Mouse (Mus musculus) forebrain, embryonic 16.5 days (tissue): ENCODE data around the gene Eapp. TPM values are rescaled to one million over a fixed set of nuclear protein-coding genes. Genes with fewer than 3 reads are reported as not detected.

ENCODE experiments used
- ATAC-seq: fragments of 200-750 bp; cut with Nextera tagmentation; 2 replicates; pipeline ENCODE4 v1.8.0; 2017; ENCODE audit warnings: mild to moderate bottlenecking, moderate library complexity
- H3K27ac ChIP-seq: fragments of 300-500 bp; sonication (generic); 2 replicates; pipeline ENCODE4 v1.5.1; 2014; ENCODE audit warnings: low read length, control low read depth
- H3K27me3 ChIP-seq: fragments of 300-500 bp; sonication (generic); replicated peaks from 2 replicates; pipeline ENCODE4 v1.6.1; 2014; ENCODE audit warnings: low read length; ENCODE audit not compliant: control insufficient read depth, insufficient read depth
- H3K36me3 ChIP-seq: fragments of 300-500 bp; sonication (generic); 2 replicates; pipeline ENCODE4 v1.6.1; 2014; ENCODE audit not compliant: control insufficient read depth, insufficient read depth
- H3K4me1 ChIP-seq: fragments of 300-500 bp; sonication (generic); replicated peaks from 2 replicates; pipeline ENCODE4 v1.6.1; 2014; ENCODE audit warnings: low read length; ENCODE audit not compliant: control insufficient read depth, insufficient read depth
- H3K4me2 ChIP-seq: fragments of 300-500 bp; sonication (generic); 2 replicates; pipeline ENCODE4 v1.6.1; 2014; ENCODE audit warnings: mild to moderate bottlenecking, low read length, control low read depth
- H3K4me3 ChIP-seq: fragments of 300-500 bp; sonication (generic); replicated peaks from 2 replicates; pipeline ENCODE4 v1.5.1; 2014; ENCODE audit warnings: mild to moderate bottlenecking, low read length, control low read depth
- H3K9ac ChIP-seq: fragments of 300-500 bp; sonication (generic); replicated peaks from 2 replicates; pipeline ENCODE4 v1.6.1; 2014; ENCODE audit warnings: low read depth, low read length, control low read depth
- H3K9me3 ChIP-seq: fragments of 300-500 bp; sonication (generic); 2 replicates; pipeline ENCODE4 v1.6.1; 2016; ENCODE audit warnings: low read length; ENCODE audit not compliant: control insufficient read depth
- WGBS: fragments of 180-500 bp; shearing (Covaris S2); extraction: QIAGEN DNeasy Blood & Tissue Kit; methylation state at CpG from one replicate; pipeline ENCODE4 v1.1.7; 2014; 5-methylcytosine and 5-hydroxymethylcytosine counted together
- polyA plus RNA-seq: library from polyadenylated mRNA; unstranded; fragments of >200 nt; fragmentation: Nextera tagmentation; extraction: Ambion mirVana; gene quantifications from 2 replicates; pipeline ENCODE4 v1.2.1, GENCODE M21; 2015

Eapp gene
- polyA plus RNA-seq, 1 experiment from 2014 or later = 80.3 TPM

- Histone ChIP-seq H3K4me1 (peaks cover 19% of the 10 kb centered on the region), H3K4me2 (no peak overlapping the region), H3K9me3 (no peaks in the 10 kb centered on the region), H3K4me3 (no peak overlapping the region), H3K36me3 (no peaks in the 10 kb centered on the region), H3K9ac (no peak overlapping the region), H3K27ac (no peak overlapping the region), H3K27me3 (no peaks in the 10 kb centered on the region)
- 58% methylated on average over 1 of the region's 1 CpGs for WGBS
- no peak for ATAC-seq
These were observed 44.5 kb downstream of the Eapp start for GRCm38 (mm10) chr12:54651158-54651557.

GRCm38 (mm10) chr12:54644947-54645346, 50.8 kb downstream of the Eapp start:
- H3K9ac ChIP-seq = no peak overlapping the region
- no peaks in the 10 kb centered on the region for H3K4me1 ChIP-seq
- H3K27ac ChIP-seq = no peak overlapping the region
- no peak for ATAC-seq
- H3K4me3 ChIP-seq = no peak overlapping the region
- H3K36me3 ChIP-seq = no peaks in the 10 kb centered on the region
- H3K9me3 ChIP-seq = no peaks in the 10 kb centered on the region
- H3K4me2 ChIP-seq = no peak overlapping the region
- WGBS = 75% methylated on average over 2 of the region's 2 CpGs
- no peaks in the 10 kb centered on the region for H3K27me3 ChIP-seq

DNA sequence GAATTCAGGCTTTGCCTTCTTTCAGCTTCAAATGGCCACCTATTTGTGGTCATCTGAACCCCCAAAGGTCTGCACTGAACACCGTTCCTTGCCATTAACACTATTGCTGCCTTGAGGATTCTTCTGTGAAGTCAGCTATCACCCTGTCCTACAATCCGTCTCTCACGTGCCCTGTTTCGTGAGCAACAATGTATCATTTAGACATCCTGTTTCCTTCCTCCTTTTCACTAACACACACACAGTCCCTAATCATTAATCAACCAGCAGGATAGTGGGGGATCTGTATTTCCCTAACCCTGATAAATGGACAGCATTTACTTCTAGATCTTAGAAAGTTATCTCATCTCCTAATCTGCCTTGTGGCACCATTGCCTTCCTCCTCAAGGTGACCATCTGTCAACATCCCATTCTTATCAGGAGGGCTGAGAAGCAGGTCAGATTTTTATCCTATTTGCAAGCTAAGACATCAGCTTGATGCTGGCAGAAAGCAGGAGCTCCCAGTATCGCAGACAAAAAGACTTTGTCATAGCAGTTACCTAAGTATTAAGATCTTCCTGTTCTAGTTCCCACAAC, 52.3 kb downstream of the Eapp start:
- ATAC-seq = no peak
- WGBS = 93% methylated on average over 5 of the region's 5 CpGs

GRCm38 (mm10) chr12:54641374-54641773, 54.3 kb downstream of the Eapp start:
- H3K9me3 ChIP-seq = no peaks in the 10 kb centered on the region
- no peak overlapping the region for H3K4me3 ChIP-seq
- no peak for ATAC-seq
- WGBS = 98% methylated on average over 4 of the region's 4 CpGs
- no peaks in the 10 kb centered on the region for H3K27me3 ChIP-seq
- no peaks in the 10 kb centered on the region for H3K36me3 ChIP-seq
- H3K4me1 ChIP-seq = no peaks in the 10 kb centered on the region
- no peak overlapping the region for H3K27ac ChIP-seq
- no peak overlapping the region for H3K4me2 ChIP-seq
- no peak overlapping the region for H3K9ac ChIP-seq

More for the DNA sequence above, 52.3 kb downstream of the Eapp start:
- H3K4me1 ChIP-seq = no peaks in the 10 kb centered on the region
- no peak overlapping the region for H3K4me2 ChIP-seq
- no peak overlapping the region for H3K4me3 ChIP-seq
- H3K9ac ChIP-seq = no peak overlapping the region
- no peaks in the 10 kb centered on the region for H3K36me3 ChIP-seq
- H3K9me3 ChIP-seq = no peaks in the 10 kb centered on the region
- no peaks in the 10 kb centered on the region for H3K27me3 ChIP-seq
- H3K27ac ChIP-seq = no peak overlapping the region

GRCm38 (mm10) chr12:54640259-54640658, 55.4 kb downstream of the Eapp start:
- H3K4me3 ChIP-seq = no peak overlapping the region
- no peak overlapping the region for H3K4me2 ChIP-seq
- 90% methylated on average over 6 of the region's 6 CpGs for WGBS
- no peaks in the 10 kb centered on the region for H3K4me1 ChIP-seq
- no peak overlapping the region for H3K27ac ChIP-seq
- no peaks in the 10 kb centered on the region for H3K27me3 ChIP-seq
- ATAC-seq = no peak
- no peak overlapping the region for H3K9ac ChIP-seq
- H3K9me3 ChIP-seq = no peaks in the 10 kb centered on the region
- H3K36me3 ChIP-seq = no peaks in the 10 kb centered on the region

GRCm38 (mm10) chr12:54637033-54637432, 58.7 kb downstream of the Eapp start:
- Histone ChIP-seq H3K9ac (no peak overlapping the region), H3K9me3 (no peaks in the 10 kb centered on the region), H3K36me3 (no peaks in the 10 kb centered on the region), H3K4me1 (no peaks in the 10 kb centered on the region), H3K4me2 (no peak overlapping the region), H3K4me3 (no peak overlapping the region), H3K27ac (no peak overlapping the region), H3K27me3 (no peaks in the 10 kb centered on the region)
- no peak for ATAC-seq
- WGBS = 81% methylated on average over 1 of the region's 1 CpGs

DNA sequence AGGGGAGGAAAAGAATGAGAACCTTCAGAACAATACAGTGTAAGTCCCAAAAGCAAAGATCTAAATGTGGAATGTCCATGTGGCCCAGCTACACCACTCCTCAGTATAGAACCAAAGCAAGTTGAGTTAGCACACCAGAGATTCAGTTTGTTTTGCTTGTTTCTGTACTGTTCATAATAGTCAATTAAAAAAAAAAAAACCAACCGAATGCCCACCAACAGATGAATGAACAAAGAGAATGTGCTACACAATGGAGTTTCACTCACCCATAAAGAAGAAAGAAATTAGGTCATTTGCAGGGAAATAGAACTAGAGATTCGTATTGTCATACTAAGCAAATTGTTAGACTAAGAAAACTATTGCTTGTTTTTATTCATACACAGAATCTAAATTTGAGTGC, 63.6 kb downstream of the Eapp start:
- H3K27me3 ChIP-seq = no peaks in the 10 kb centered on the region
- H3K27ac ChIP-seq = no peak overlapping the region
- ATAC-seq = no peak
- H3K4me3 ChIP-seq = no peak overlapping the region
- no peaks in the 10 kb centered on the region for H3K4me1 ChIP-seq
- no peaks in the 10 kb centered on the region for H3K9me3 ChIP-seq
- no peak overlapping the region for H3K4me2 ChIP-seq
- no peak overlapping the region for H3K9ac ChIP-seq
- no peaks in the 10 kb centered on the region for H3K36me3 ChIP-seq
- WGBS = 38% methylated on average over 2 of the region's 2 CpGs

GRCm38 (mm10) chr12:54621942-54622341, 73.8 kb downstream of the Eapp start:
- Histone ChIP-seq H3K4me1 (no peaks in the 10 kb centered on the region), H3K9ac (no peak overlapping the region), H3K27me3 (no peaks in the 10 kb centered on the region), H3K4me3 (no peak overlapping the region), H3K27ac (no peak overlapping the region), H3K36me3 (no peaks in the 10 kb centered on the region), H3K9me3 (no peaks in the 10 kb centered on the region), H3K4me2 (no peak overlapping the region)
- 89% methylated on average over 2 of the region's 2 CpGs for WGBS
- ATAC-seq = no peak
